Mouse (Mus musculus): ENCODE measurements around the gene Adamts16.

DNA sequence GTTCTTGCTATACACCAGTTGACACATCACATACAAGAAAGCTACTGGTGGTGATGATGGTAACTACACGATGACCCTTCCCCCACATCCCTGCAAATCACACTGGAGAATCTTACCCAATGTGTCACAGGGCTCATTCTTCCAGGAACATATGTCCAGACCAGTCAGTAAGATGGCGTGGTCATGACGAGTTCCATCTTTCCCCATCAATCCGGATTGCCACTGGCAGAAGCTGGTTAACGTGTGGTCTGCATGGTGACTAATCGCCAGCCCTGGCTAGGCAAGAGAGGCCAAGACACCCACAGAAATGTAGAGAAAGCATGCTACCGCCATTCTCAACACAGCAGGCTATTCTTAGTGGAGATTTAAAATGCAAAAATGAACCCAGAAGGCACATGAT lies 48.7 kb downstream of the Adamts16 start:
- TF ChIP-seq CTCF (IDR thresholded peaks at IDR 0.05; ENCODE audit: borderline replicate concordance, control insufficient read depth, extremely low read depth, insufficient read depth, low read length, poor library complexity) (no peak), POLR2A (IDR thresholded peaks at IDR 0.05; ENCODE audit: control insufficient read depth, extremely low read depth, insufficient read depth, low read length, poor library complexity) (no peak)

All from thymus, adult 2 months (tissue).